Mouse (Mus musculus) ZHBTc4 (cell line): ENCODE data around the gene Gm20388.

Experiments used
- DNase-seq: peaks from one replicate; pipeline ENCODE4 v3.0.0-alpha.2; 2011; ENCODE audit warnings: low read depth, low spot score

The Gm20388 gene

DNA sequence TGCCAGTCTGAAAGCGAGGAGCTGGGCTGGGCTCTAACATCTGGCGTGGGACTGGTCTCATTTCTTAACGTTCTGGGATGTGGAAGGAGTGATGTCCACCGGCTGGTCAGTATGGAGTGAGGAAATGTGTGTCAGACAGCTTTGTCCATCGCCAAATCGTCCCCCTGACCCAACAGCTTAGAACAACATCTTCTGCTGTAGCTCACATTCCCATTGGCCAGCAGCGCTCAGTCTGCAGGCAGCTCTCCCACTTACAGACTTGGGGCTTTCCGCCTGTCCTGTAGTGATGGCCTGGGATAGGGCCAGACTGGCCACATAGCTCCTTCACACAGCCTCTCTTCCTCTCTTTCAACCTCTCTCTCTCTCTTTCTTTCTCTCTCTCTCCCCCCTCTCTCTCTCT lies 1568.5 kb downstream of the Gm20388 start:
- DNase-seq = no peak

DNA sequence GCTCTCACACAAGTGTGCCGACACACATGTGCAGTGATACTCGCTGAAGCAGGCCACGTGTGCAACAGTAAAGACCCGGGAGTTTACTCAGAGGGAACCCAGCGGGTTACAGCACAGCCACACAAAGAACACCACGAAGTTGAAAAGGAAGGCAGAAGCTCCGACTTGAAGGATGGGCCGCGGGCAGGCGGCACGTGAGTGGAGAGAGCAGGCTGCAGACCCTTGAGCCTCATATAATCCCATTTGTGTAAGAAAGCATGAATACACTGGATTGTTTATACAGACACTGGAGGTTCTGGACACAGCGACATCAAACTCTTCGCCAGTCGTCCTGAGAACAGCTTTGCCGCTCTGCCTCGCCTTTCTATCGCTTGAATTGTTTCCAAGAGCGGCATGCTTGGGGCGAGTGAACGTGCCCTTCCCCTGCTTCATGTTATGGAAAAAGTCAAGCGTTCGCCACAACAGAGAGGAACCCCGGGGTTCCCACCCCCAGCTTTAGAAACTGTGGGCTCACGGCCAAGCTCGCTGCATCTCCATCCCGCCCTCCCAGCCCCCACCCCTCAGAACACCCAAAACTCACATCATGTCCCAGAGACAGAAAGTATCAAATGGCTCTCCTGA lies 1569.9 kb downstream of the Gm20388 start:
- no peak for DNase-seq

DNA sequence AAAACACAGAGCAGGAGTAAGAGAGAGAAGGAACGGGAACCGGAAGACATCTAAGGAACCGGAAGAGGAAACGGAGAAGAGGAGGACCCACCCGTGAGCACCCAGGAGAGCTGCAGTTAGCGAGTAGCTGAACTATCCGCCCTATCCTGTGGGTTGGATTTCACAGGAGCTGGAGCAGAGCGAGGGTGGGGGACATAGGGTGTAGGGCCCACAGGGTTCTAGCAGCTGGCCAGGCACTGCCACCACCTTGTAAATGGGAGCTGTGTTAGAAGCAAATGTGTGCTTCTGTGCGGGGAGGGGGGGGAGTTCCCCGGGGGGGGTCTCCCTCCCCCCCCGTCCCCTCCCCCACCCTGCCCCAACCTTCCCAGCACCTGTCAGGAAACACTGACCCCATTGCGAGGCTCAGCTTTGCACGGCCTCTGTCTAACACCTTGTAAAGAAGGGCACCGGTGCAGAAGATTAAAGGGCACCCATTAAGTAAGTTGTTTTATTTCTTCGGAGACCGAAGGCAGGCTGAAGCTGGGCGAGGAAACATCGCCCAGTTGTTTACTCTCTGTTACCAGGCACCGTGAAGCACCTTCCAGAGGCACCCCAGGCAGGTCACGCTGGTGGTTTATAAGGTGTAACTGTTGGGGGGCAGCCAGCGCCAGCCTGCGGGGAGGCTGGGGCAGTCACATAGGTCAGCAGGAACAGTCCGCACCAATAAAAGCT lies 1573.6 kb downstream of the Gm20388 start:
- DNase-seq = no peak

DNA sequence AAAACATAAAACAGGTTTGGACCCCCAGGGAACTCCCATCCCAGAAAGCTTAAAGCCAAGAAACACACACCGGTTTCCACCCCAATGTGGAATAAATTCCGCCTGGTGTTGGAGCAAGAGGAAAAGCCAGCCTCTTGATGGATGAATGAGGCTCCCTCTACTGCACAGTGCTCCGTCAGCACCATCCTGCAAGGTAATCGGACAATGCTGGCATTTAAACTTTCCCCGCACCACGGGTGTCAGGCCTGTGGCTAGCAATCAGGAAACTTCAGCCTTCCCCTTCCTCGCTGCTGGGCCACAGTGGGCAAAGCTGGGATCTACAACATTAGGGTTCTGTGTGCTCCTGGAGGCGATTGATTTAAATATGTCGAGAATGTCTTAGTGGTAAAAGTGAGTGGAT lies 1581.0 kb downstream of the Gm20388 start:
- DNase-seq = no peak

DNA sequence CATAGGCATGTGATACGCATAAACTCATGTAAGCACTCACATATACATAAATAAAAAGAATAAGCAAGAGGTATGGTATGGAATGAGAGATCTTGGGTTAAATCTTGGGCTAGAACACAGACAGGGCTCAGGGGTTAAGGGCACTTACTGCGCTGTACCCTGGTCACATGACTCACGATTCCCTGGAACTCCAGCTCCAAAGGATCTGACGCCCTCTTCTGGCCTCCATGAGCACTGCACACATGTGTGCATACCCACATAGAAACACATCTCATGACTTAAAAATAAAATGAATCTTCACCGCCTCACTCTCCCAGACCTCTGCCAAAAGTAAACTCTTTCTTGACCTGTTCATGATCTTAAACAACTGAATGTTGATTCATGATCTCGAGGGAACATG lies 1587.0 kb downstream of the Gm20388 start:
- peak; percentile 70 for DNase-seq

DNA sequence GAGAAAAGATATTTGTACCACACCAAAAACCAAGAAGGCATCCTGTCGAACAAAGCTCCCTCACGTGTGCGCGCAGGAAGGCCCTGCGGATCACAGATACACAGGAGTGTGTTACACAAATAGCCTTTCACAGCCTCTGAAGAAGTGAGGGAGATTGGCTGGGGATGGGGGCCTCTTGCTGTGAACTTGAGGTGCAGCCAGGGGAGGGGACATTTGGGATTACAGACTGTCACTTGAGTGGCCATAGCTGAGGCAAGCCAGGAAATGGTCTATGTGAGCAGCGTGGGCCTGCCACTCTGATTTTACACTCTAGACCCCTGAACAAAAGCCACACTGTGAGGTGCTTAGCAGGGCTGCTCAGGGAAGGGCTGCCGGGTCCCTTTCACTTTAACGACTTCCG lies 1601.1 kb downstream of the Gm20388 start:
- no peak for DNase-seq

DNA sequence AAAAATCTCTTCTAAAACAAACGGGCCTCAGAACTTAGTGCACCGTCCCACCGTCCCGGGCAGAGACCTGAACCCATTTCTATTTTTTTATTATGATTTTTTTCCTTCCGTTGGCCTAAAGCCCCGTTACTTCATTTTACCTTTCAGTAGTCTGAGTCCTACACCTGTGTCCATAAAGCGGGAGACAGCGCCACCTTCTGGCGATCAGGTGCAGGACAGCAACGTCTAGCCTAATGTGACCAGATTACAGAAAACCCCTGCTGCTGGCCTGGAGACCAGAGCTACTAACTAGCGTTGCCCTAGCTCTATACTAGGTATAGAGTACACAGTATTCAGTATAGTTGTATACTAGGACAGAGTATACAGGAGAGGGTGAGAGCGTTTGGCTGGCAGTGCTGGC lies 1602.8 kb downstream of the Gm20388 start:
- DNase-seq = peak; percentile 83

DNA sequence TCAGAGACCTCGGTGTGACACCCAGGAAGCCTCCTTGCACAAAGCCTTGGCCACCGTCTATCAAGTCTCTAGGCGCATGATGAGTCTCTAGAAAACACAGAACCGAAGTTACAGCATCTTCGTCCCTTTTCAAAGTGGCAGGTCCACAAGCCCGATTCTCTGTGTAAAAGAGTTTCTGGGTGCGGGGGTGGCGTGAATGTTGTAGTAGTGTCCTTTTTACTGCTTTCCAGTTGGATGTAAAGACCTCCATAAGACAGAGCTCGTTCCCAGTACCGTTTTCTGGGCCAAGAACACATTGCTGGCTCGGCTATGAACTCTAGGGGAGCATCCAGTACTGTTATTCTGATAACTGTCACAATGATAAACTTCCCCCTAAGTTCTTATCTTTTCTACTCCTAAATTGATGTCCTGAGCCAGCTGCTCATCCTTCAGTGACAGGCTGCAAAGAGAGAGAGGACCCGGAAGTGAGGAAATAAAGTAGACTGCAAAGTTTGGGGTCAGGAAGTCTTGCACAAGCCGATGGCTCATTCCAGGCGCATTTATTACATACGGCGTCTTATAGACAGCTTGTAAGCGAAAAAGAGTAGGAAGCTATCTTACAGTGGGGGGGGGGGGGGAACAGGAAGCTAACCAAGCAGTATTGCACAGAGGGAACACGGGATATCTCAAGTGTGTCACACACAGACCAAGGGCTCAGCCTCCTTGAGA lies 1614.6 kb downstream of the Gm20388 start:
- no peak for DNase-seq

DNA sequence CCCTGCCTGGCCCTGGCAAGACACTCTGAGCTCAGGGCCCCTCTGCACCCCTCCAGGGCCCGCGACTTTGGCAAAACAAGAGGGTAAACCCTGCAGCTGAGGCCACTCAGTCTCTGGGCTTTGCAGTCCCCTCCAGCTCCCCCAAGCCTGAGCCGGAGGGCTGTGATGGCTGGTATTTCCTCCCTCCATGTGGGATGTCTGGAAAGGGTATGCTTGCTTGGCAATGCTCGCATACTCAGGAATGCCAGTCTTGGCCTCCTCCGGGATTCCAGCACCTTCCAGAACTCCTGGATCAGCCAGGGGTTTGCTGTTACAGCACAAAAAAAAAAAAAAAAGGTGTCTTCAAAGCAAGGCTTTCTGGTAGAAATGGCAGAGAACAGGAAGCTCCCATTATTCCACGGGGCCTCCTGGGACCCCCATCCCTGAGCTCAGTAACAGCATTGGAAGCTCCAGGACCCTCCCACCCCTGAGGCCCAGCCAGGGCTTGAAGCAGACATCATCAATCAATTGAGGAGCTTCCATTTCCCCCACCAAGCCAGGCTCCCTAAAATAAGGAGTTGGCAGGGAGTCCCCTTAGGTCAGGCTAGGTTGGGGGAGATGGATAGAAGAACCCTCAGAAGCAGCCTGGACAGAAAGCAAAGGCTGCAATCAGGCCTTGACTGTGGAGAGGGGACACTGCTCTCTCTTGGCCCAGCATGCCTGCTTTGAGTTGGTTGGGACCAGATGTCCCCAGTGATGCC lies 1616.3 kb downstream of the Gm20388 start:
- DNase-seq = no peak

DNA sequence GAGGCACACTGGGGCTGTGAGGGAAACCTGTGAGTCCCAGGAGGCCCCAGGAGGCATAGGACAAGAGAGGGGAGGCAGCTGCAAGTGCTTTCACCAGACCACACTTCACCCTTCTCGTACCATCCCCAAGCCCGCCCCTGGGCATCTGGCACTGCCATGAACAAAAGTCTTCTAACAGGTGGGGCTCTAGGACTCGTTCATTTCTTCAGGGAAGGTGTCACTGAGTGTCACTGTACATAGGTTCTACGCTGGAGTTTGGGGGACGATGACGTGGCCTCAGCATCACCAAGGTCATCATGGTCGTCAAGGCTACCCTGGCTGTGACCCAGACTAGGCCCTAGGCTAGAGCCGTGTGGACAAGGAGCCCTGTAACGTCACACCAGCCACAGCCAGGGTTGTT lies 1617.1 kb downstream of the Gm20388 start:
- no peak for DNase-seq

DNA sequence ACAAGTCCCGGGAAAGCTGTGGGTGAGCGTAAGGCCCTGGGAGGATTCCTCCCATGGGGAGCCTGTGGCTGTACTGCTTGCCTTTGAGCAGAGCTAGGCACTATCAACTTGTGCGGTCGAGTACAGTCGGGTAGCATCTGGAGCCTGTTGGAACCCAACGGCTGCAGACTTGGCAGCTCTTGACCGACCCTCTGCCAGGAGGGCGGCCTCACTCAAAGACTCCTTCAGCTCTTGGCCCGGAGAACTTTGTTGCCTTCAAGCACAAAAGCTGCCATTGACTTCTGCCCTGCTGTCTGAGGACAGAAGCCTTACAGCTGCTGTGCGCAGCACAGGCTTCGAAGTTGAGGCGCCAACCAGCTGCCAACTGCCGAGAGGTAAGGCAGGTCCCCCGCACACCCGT lies 1618.1 kb downstream of the Gm20388 start:
- DNase-seq = no peak

DNA sequence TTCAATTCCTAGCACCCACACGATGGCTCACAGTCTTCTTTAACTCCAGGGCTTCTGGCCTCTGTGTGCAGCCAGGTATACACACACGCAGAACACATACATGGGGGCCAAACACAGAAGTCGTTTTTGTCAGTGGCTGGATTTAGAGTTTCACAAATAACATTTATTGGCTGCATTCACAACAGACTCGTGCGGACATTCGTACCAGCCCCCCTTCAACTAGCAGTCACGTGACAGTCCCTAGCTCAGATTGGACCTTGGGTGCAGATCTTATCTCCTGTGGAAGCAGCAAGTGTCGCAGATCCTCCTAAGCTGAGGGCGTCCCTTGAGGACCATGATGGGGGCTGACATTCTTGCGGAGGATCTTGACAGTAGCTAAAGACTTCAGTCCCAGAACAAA lies 1620.0 kb downstream of the Gm20388 start:
- no peak for DNase-seq

DNA sequence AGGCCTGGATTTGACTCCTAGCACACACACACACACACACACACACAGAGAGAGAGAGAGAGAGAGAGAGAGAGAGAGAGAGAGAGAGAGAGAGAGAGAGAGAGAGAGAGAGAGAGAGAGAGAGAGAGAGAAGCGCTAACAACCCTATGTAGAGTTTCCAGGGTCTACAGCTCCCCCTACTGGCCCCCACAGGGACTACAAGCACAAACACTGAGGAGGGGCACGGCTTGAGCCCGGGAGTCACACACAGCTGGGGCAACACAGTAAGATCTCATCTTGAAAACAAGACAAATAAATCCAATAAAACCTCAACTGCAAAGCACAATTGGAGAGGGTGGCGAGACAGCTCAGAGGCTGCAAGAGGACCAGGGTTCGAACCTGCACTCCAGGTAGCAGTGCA lies 1621.7 kb downstream of the Gm20388 start:
- DNase-seq = peak; percentile 77

DNA sequence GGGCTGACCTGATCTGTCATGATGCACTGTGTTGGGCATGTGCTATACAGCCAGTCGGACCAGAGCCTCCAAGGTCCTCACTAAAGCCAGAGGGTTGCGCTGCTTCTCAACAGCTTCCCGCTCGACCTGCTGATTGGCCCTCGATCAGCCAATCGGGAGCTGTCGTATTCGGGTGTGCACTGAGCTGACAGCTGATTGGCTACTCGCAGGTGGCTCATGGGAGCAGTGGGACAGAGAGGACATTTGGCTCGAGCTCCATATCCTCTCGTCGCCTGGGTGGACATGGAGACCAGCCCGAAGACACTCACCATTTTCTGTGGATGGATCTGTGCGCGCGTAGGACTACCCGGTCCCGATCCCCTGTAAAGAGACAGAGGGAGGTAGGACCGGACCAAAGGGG lies 1631.2 kb downstream of the Gm20388 start:
- peak; percentile 85 for DNase-seq

DNA sequence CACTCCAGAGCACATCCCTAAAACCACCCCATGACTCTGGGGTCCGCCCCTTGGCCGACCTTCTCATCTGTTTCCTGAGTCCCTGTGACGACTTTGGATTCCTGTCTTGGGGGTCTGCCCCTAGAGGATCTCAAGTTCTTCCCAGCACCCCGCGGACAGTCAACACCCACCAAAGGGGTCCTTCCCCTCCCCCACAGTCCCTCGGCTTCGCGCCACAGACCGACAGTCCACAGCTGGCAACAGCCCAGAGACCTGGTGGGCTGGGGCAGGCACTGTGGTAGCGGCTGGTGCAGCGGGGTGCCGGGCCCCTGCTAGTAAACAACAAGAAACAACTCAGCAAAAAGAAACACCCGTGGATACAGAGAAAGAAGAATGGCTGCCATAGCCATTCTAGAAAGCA lies 1632.3 kb downstream of the Gm20388 start:
- DNase-seq = no peak

DNA sequence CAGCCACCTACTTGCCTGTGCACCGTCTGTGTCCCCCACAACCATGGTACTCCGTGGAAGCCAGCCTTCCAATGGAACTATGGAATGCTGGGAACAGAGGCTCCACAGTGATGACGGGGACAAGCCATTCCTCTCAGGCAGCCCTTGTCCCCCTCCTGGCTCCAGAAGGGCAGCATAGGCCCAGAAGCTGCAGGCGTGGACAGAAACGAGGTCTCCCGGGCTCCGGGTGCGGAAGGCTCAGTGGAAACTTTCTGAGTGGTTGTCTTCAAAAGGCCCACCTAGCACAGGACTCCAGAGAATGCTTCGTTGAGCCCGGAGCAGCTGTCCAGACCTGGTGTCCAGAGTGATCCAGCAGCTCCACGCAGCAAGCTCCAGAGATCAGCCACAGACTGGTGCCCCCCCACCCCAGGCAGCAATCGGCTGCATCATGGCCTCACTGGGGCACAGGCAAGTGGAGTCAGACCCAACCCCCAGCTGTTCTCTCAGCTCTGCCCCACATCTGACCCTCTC lies 1633.7 kb downstream of the Gm20388 start, which contains the start of gene 1700018B08Rik:
Gene 1700018B08Rik (minus strand): TSS at position 45 of the 510 bp plus-strand sequence.
- no peak for DNase-seq

DNA sequence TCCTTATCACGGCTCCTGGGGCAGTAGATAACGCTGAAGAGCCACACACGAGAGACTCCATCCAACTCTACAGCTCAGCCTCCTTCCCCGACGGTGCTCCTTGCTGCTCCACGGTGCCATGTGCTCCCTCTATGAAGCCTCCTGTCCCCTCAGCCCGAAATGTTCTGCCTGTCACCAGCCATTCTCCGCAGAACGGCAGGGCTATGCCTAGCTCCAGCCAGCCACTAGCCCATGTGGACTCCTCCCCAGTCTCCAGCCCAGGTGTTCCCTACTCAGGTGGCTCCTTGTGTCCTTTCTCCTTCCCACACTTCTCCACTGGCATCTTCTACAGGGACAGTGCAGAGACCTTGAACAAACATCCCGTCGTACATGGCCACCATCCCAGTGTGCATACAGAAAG lies 1634.3 kb downstream of the Gm20388 start:
- no peak for DNase-seq

DNA sequence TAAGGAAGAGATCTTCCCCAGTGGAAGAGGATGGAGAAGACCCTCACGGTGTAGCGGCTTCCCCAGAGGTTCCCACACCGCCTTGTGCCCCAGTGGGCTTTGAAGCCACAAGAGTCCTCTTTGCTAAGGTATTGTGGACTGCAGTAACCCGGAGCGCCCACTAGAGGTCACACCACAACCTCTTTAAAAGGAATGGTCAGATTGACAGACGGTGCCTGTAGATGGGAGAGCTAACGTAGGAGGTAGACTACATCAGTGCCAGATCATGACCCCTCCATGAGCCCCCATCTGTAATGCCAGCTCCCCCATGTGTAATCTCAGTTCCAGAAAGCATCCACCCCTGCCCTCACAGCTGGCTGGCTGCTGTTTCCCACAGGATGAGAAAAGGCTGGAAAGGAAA lies 1636.5 kb downstream of the Gm20388 start:
- DNase-seq = peak; percentile 88

DNA sequence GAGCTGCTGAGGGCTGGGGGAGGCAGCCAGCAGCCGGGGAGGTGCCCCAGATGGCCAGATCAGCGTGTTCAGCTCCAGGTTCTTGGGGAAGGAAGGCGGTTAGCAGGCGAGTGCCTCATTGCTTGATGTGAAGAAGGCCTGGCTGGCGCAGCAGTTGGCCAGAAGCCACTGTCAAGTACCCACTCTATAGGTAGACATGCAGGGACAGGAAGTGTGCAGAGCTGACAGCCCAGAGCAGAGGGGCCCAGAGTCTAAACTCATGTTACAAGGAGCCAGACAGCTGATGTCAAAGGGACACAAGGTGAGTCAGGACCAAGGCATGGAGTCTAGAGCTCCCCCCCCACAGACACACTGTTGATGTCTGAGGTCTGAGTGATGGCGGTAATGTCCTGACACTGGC lies 1639.4 kb downstream of the Gm20388 start:
- DNase-seq = no peak

DNA sequence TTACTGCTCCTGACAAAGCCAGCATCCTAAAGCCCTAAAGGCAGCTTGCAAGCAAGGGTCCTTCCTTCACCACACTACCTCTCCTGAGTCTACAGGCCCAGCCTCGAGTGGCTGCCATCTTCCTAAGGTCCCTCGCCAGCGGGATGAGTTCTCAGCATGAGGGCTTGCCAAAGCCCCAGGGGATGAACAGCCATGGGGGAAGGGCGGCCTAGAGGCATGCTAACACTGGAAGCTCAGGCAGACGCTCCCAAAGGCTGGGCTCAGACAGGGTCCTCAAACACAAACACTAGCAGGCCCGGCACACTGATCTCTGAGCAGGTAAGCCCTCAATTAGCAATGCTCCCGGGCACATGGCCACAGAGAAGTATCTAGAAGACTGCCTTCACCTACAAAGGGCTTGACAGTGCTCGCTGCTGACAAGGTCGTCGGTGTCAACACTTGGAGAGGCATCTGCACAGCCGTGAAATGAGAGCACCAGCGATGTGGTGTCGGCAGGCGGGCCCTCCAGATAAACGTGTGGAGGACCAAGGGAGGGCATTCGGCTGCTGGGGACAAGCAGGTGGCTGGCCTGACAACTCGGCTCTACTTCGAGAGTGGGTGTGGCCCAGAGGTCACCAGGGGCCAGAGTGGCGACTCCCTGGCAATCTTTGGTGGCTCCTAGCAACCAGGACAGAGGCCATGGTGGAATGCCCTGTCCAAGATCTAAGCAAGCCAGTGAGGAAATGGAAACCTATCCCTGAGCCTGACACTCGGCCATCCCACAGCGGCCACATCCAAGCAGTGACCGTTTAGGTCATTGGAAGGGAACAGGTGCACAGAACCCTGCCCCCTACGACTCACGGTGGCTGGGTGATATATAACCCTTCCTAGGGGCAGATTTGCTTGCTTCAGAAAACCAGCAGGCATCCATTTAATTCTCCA lies 1640.7 kb downstream of the Gm20388 start:
- DNase-seq = peak; percentile 80

DNA sequence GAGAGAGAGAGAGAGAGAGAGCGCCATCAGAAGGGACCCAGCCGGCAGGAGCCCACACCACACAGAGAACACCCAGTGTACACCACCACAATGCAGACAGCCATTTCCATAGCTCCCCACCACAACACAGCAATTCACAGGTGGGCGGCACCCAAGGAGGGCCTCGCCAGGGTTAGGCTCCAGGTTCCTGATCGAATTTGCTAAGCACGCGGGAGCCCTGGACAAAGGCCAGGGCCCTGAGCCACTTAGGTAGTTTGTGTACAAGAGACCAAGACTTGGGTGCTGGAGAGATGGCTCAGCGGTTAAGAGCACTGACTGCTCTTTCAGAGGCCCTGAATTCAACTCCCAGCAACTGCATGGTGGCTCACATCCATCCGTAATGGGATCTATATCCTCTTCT lies 1641.9 kb downstream of the Gm20388 start:
- DNase-seq = no peak
